Mouse (Mus musculus) megakaryocyte, embryonic 14.5 days (primary cell): ENCODE measurements around the gene Scube3.

ENCODE experiments used
- FLI1 ChIP-seq: IDR thresholded peaks from 2 replicates; pipeline ENCODE4 v1.6.1; 2012; ENCODE audit warnings: low read length, inconsistent platforms, mixed read lengths
- GATA1 ChIP-seq: IDR thresholded peaks from 3 replicates; pipeline ENCODE4 v1.6.1; 2012; ENCODE audit warnings: mixed read lengths, low read length, inconsistent platforms, borderline replicate concordance

- no peak for TF ChIP-seq GATA1
- no peak for TF ChIP-seq FLI1
Measured at GRCm38 (mm10) chr17:28209457-28210110, 67.6 kb downstream of the Scube3 start.
